Mouse (Mus musculus): Measurements from ENCODE around the gene Grid2. TPM values are rescaled to one million over a fixed set of nuclear protein-coding genes. Genes with fewer than 3 reads are reported as not detected.

The Grid2 gene
- polyA plus RNA-seq, 1 experiment = not detected

GRCm38 (mm10) chr6:63894714-63895113, 639.0 kb downstream of the Grid2 start:
- 71% methylated on average over 3 of the region's 3 CpGs for WGBS
- TF ChIP-seq CTCF (IDR thresholded peaks at IDR 0.05; ENCODE audit: control insufficient read depth, insufficient read depth, low read length) = no peak
- TF ChIP-seq POLR2A (IDR thresholded peaks at IDR 0.05; ENCODE audit: borderline replicate concordance, control insufficient read depth, low read depth, low read length) = no peak
- Histone ChIP-seq H3K4me1 (ENCODE audit: control insufficient read depth, insufficient read depth, low read length) (no peaks in the 10 kb centered on the region), H3K27ac (ENCODE audit: control insufficient read depth, insufficient read depth, low read depth, low read length, poor library complexity) (no peak overlapping the region), H3K4me3 (replicated peaks; ENCODE audit: control insufficient read depth, low read depth, low read length) (no peak overlapping the region)

GRCm38 (mm10) chr6:63898171-63898570, 642.5 kb downstream of the Grid2 start:
- TF ChIP-seq CTCF (IDR thresholded peaks at IDR 0.05; ENCODE audit: control insufficient read depth, insufficient read depth, low read length) (no peak), POLR2A (IDR thresholded peaks at IDR 0.05; ENCODE audit: borderline replicate concordance, control insufficient read depth, low read depth, low read length) (no peak)
- 82% methylated on average over 2 of the region's 2 CpGs for WGBS
- Histone ChIP-seq H3K27ac (ENCODE audit: control insufficient read depth, insufficient read depth, low read depth, low read length, poor library complexity) (no peak overlapping the region), H3K4me1 (ENCODE audit: control insufficient read depth, insufficient read depth, low read length) (no peaks in the 10 kb centered on the region), H3K4me3 (replicated peaks; ENCODE audit: control insufficient read depth, low read depth, low read length) (no peak overlapping the region)

GRCm38 (mm10) chr6:63917035-63917570, 661.4 kb downstream of the Grid2 start:
- H3K4me3 ChIP-seq (replicated peaks; ENCODE audit: control insufficient read depth, low read depth, low read length) = no peak overlapping the region
- no peaks in the 10 kb centered on the region for H3K4me1 ChIP-seq (ENCODE audit: control insufficient read depth, insufficient read depth, low read length)
- no peak overlapping the region for H3K27ac ChIP-seq (ENCODE audit: control insufficient read depth, insufficient read depth, low read depth, low read length, poor library complexity)
- WGBS = 72% methylated on average over 6 of the region's 6 CpGs
- no peak for TF ChIP-seq POLR2A (IDR thresholded peaks at IDR 0.05; ENCODE audit: borderline replicate concordance, control insufficient read depth, low read depth, low read length)
- no peak for TF ChIP-seq CTCF (IDR thresholded peaks at IDR 0.05; ENCODE audit: control insufficient read depth, insufficient read depth, low read length)

- TF ChIP-seq POLR2A (IDR thresholded peaks at IDR 0.05; ENCODE audit: borderline replicate concordance, control insufficient read depth, low read depth, low read length) = no peak
- TF ChIP-seq CTCF (IDR thresholded peaks at IDR 0.05; ENCODE audit: control insufficient read depth, insufficient read depth, low read length) = no peak
- Histone ChIP-seq H3K4me3 (replicated peaks; ENCODE audit: control insufficient read depth, low read depth, low read length) (no peak overlapping the region), H3K27ac (ENCODE audit: control insufficient read depth, insufficient read depth, low read depth, low read length, poor library complexity) (no peak overlapping the region), H3K4me1 (ENCODE audit: control insufficient read depth, insufficient read depth, low read length) (no peaks in the 10 kb centered on the region)
- 85% methylated on average over 6 of the region's 6 CpGs for WGBS
Observed at GRCm38 (mm10) chr6:63921951-63922350, 666.3 kb downstream of the Grid2 start.

GRCm38 (mm10) chr6:63931201-63931600, 675.5 kb downstream of the Grid2 start:
- Histone ChIP-seq H3K4me1 (ENCODE audit: control insufficient read depth, insufficient read depth, low read length) (no peaks in the 10 kb centered on the region), H3K27ac (ENCODE audit: control insufficient read depth, insufficient read depth, low read depth, low read length, poor library complexity) (no peak overlapping the region), H3K4me3 (replicated peaks; ENCODE audit: control insufficient read depth, low read depth, low read length) (no peak overlapping the region)
- TF ChIP-seq CTCF (IDR thresholded peaks at IDR 0.05; ENCODE audit: control insufficient read depth, insufficient read depth, low read length) (no peak), POLR2A (IDR thresholded peaks at IDR 0.05; ENCODE audit: borderline replicate concordance, control insufficient read depth, low read depth, low read length) (no peak)

GRCm38 (mm10) chr6:63946721-63947120, 691.0 kb downstream of the Grid2 start:
- TF ChIP-seq POLR2A (IDR thresholded peaks at IDR 0.05; ENCODE audit: borderline replicate concordance, control insufficient read depth, low read depth, low read length) = no peak
- TF ChIP-seq CTCF (IDR thresholded peaks at IDR 0.05; ENCODE audit: control insufficient read depth, insufficient read depth, low read length) = no peak
- Histone ChIP-seq H3K4me3 (replicated peaks; ENCODE audit: control insufficient read depth, low read depth, low read length) (no peak overlapping the region), H3K27ac (ENCODE audit: control insufficient read depth, insufficient read depth, low read depth, low read length, poor library complexity) (no peak overlapping the region), H3K4me1 (ENCODE audit: control insufficient read depth, insufficient read depth, low read length) (no peaks in the 10 kb centered on the region)
- 67% methylated on average over 5 of the region's 5 CpGs for WGBS

GRCm38 (mm10) chr6:63963789-63964188, 708.1 kb downstream of the Grid2 start:
- TF ChIP-seq POLR2A (IDR thresholded peaks at IDR 0.05; ENCODE audit: borderline replicate concordance, control insufficient read depth, low read depth, low read length) (no peak), CTCF (IDR thresholded peaks at IDR 0.05; ENCODE audit: control insufficient read depth, insufficient read depth, low read length) (no peak)
- WGBS = 70% methylated on average over 3 of the region's 3 CpGs

GRCm38 (mm10) chr6:63964269-63964668, 708.6 kb downstream of the Grid2 start:
- no peak overlapping the region for H3K4me3 ChIP-seq (replicated peaks; ENCODE audit: control insufficient read depth, low read depth, low read length)
- no peak overlapping the region for H3K27ac ChIP-seq (ENCODE audit: control insufficient read depth, insufficient read depth, low read depth, low read length, poor library complexity)
- WGBS = 70% methylated on average over 6 of the region's 6 CpGs
- H3K4me1 ChIP-seq (ENCODE audit: control insufficient read depth, insufficient read depth, low read length) = no peaks in the 10 kb centered on the region
- TF ChIP-seq CTCF (IDR thresholded peaks at IDR 0.05; ENCODE audit: control insufficient read depth, insufficient read depth, low read length) = no peak
- no peak for TF ChIP-seq POLR2A (IDR thresholded peaks at IDR 0.05; ENCODE audit: borderline replicate concordance, control insufficient read depth, low read depth, low read length)

More at GRCm38 (mm10) chr6:63963789-63964188, 708.1 kb downstream of the Grid2 start:
- Histone ChIP-seq H3K4me3 (replicated peaks; ENCODE audit: control insufficient read depth, low read depth, low read length) (no peak overlapping the region), H3K4me1 (ENCODE audit: control insufficient read depth, insufficient read depth, low read length) (no peaks in the 10 kb centered on the region), H3K27ac (ENCODE audit: control insufficient read depth, insufficient read depth, low read depth, low read length, poor library complexity) (no peak overlapping the region)

GRCm38 (mm10) chr6:63964735-63965134, 709.1 kb downstream of the Grid2 start:
- Histone ChIP-seq H3K4me1 (ENCODE audit: control insufficient read depth, insufficient read depth, low read length) (no peaks in the 10 kb centered on the region), H3K27ac (ENCODE audit: control insufficient read depth, insufficient read depth, low read depth, low read length, poor library complexity) (no peak overlapping the region), H3K4me3 (replicated peaks; ENCODE audit: control insufficient read depth, low read depth, low read length) (no peak overlapping the region)
- 53% methylated on average over 2 of the region's 2 CpGs for WGBS
- TF ChIP-seq CTCF (IDR thresholded peaks at IDR 0.05; ENCODE audit: control insufficient read depth, insufficient read depth, low read length) (no peak), POLR2A (IDR thresholded peaks at IDR 0.05; ENCODE audit: borderline replicate concordance, control insufficient read depth, low read depth, low read length) (no peak)

All from bone marrow, adult 2 months (tissue).